Mouse (Mus musculus): ENCODE data around the gene Smc3. TPM values are rescaled to one million over a fixed set of nuclear protein-coding genes. Genes with fewer than 3 reads are reported as not detected.

Gene Smc3
- polyA plus RNA-seq, 1 experiment = 16.8 TPM

Other genes with a start within 250 kb of the Smc3 start
- not detected in 2 replicates for gene Gm10197, start 228.6 kb upstream of the Smc3 start, polyA plus RNA-seq (2012; rRNA removed)
- gene Smndc1, start 209.8 kb upstream of the Smc3 start, polyA plus RNA-seq (2012; rRNA removed) = 26.1 and 28.5 TPM in 2 replicates
- 5.6 and 7.3 TPM in 2 replicates for gene Dusp5, start 71.3 kb upstream of the Smc3 start, polyA plus RNA-seq (2012; rRNA removed)
- 32.8 and 33.7 TPM in 2 replicates for gene Nutf2-ps1, start 11.3 kb upstream of the Smc3 start, polyA plus RNA-seq (2012; rRNA removed)
- 4.4 and 4.5 TPM in 2 replicates for gene Rbm20, start 76.9 kb downstream of the Smc3 start, polyA plus RNA-seq (2012; rRNA removed)

Data from urinary bladder, adult 2 months (tissue).